Mouse (Mus musculus) cerebellum, adult 18-20 months (tissue): ENCODE measurements around the gene Polr1a.

Experiments used
- DNase-seq, 2 experiments: peaks; one replicate each; pipeline ENCODE4 v3.0.0; 2021

Polr1a gene

GRCm38 (mm10) chr6:71950592-71950991 is 41.7 kb downstream of the Polr1a start:
- no peak for DNase-seq

GRCm38 (mm10) chr6:71951192-71951591 is 42.3 kb downstream of the Polr1a start:
- DNase-seq, result no peak

- no peak for DNase-seq
These were observed 53.3 kb downstream of the Polr1a start for GRCm38 (mm10) chr6:71962119-71962518.

- no peak for DNase-seq
These were observed 53.9 kb downstream of the Polr1a start for GRCm38 (mm10) chr6:71962706-71963105.

DNA sequence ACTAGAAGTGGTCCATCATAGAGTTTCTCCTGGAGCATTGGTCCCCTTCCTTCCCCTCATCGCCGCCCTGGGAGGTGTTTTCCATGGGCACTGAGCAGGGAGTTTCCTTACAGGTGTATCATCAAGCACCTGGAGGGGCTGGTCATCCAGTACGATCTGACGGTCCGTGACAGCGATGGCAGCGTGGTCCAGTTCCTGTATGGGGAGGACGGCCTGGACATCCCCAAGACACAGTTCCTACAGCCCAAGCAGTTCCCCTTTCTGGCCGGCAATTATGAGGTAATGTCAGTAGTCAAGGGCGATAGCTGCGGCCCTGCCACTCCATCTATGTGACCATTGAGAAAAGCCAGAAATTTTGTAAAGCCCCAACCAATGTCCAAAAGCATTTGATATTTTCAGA is 54.7 kb downstream of the Polr1a start:
- DNase-seq, result no peak

DNA sequence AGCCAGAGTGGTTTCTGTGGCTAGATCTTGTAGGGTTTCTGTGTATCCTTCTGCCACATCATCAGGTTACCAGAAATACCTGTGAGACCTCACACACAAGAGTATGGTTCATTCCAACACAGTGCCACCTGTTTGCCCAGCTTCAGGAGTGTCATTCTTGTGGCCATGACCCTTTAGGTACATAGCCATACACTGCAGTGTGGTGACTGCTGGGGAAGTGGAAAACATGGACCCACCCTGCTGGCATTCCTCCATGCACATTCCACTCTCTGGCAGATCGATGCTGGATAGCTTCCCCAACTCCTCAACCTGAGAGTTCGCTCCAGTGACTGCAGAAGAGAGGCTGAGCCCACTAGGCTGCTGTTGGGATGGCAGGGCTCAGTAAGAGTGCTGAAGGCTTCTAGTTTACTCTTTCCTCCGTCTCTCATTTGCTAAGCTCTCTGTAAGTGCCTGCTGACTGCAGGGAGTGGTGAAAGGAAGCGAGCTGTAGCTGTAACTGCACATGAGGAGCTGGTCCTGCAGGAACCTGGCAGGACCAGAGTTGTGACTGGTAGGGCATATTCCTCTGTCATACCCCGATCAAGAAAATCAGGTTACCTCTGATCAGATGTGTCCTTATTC is 57.9 kb downstream of the Polr1a start:
- no peak for DNase-seq

GRCm38 (mm10) chr6:71967847-71968246 is 59.0 kb downstream of the Polr1a start:
- DNase-seq, result peak; percentile 29 to 39

DNA sequence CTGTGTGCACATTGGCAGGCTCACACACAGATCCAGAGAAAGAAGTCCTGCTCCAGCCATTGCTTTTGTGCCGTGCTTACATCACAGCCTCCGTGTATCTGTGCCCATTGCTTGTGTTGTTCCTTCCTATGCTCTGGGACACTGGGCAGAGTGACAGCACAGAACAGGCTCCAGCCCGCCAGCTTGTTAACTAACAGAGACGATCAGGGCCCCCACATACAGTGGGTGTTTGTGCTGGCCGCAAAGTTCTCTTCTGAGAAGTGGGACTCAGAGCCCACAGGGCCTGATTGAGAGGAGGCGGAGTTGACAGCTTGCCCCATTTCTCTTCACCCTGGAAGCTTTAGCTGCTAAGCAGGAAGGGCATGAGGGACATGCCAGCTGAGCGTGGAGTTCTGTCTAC is 60.6 kb downstream of the Polr1a start:
- no peak for DNase-seq

GRCm38 (mm10) chr6:71970154-71970553 is 61.3 kb downstream of the Polr1a start:
- DNase-seq, result no peak

DNA sequence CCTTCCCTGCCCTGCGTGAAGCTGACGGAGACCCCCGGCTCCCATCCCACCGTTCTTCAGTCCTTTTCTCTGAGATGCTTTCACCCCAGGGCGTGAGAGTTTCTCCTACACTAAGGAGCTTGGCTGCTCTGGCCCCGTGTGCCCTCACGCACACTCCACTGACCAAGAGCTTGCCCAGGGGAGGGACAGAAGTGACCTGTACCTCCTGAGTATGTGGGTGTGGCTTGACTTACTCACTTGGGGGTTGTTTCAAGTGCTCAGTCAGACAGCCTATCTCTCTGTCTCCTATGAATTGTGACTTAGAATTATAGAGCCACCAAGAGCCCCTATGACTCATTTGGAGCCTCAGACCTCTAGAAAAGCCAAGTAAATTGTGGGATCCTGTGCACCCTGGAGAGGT is 67.7 kb downstream of the Polr1a start:
- DNase-seq, result no peak

DNA sequence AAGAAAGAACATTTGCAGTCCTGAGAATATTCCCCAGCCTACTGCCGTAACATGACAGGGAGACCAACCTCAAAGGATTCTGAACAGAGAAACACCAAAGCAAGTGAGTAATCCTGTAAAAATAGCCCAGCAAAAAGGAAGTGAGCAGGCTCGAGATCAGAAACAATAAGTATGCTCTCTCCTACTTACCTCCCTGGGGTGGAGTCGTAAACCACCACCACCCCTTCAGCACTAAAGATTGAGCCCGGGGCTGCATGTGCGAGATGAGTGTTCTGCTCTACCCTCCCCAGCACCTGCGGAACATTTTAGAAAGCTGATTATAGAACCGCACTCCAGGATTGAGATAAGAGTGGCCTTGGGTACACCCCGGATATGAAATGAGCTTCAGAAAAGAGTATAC is 71.3 kb downstream of the Polr1a start:
- no peak for DNase-seq

GRCm38 (mm10) chr6:71980587-71980986 is 71.7 kb downstream of the Polr1a start:
- no peak for DNase-seq

DNA sequence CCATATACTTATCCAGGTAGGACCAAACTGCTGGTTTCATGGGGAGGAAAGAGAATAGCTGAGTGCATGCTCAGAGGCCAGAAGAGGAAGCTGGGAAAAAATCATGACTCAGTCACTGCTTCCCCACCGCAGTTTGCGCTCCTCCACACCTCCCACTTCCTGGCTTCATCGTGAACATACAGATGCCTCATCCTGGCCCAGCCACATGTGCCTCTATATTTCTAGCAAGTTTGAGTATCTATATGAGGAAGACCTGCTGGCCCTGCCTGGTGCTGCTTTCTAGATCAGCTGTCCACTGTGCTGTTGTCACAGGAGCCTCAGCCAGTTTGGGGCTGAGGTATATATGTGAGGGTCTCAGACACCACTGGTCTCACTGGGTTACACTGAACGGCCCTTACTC is 72.6 kb downstream of the Polr1a start:
- no peak for DNase-seq

DNA sequence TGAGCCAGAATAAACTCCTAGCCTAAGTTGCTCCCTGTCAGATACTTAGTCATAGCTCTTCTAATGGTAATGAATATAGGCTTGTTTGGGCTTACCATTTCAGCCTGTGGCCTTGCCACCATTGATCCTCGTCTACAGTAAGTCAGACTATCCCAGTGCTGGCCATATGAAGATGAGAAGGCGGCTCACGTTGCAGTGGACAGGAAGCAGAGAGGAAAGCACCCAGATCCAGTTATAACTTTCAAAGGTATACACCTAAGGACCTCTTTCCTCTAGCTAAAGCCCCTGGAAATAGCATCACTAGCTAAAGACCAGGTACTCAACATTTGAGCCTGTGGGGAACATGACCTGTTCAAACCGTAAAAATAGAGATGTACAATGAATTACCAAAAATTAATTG is 77.1 kb downstream of the Polr1a start:
- DNase-seq, result no peak

DNA sequence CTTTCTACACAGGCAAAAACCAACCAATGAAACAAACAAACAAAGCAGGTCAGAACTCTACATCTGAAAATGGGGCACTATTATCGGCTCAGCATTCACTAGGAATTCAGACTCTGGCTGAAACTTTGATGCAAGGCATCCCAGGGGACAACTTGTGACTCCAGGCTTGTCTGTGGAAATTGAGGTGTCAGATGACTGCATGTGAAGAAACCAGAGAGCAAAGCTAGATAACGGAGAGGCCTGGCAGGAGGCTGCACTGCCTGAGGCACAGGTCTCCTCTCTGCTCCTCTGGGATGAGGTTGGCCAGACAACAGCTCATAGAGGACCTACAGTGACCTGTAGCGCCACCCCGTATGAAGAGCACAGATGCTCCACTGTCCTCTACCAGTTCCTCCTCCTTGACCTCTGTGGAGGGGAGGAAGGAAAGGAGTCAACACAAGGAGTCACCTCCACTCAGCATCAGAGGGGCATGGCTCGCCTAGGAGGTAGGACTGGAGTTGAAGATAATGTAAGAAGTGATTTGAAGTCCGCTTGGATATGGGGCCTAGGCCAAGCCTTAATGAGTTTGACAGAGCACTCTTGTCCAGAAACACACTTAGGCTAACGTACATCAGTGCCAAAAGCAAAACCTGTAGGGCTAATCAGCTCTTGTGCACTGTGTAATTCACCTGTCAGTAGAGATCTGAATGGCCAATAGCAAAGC is 78.8 kb downstream of the Polr1a start:
- no peak for DNase-seq

- peak in 1 of 2 experiments; percentile 92 for DNase-seq
These were observed 80.9 kb downstream of the Polr1a start for GRCm38 (mm10) chr6:71989647-71990351.

DNA sequence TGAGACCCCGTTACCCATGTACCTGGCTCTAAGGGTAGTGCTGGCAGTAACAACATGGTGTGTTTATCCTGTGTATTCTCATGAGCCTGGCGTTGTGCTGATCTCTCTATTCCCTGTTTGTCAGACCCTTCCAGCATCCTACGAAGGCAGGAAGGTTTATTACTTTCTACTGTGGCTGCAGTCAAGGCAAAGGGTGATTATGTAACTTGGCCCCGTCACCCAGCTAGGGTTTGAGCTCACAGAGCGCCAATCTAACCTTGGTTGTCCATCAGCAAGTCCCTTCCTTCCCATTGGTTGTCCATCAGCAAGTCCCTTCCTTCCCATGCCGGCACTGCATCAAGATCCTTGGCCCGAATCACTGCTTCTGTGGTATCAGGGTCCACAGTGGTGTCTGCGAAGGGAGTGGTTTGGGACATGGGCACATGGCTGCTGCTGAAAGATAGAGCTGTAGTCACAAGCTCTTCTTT is 81.6 kb downstream of the Polr1a start:
- DNase-seq, result peak; percentile 83 to 87

DNA sequence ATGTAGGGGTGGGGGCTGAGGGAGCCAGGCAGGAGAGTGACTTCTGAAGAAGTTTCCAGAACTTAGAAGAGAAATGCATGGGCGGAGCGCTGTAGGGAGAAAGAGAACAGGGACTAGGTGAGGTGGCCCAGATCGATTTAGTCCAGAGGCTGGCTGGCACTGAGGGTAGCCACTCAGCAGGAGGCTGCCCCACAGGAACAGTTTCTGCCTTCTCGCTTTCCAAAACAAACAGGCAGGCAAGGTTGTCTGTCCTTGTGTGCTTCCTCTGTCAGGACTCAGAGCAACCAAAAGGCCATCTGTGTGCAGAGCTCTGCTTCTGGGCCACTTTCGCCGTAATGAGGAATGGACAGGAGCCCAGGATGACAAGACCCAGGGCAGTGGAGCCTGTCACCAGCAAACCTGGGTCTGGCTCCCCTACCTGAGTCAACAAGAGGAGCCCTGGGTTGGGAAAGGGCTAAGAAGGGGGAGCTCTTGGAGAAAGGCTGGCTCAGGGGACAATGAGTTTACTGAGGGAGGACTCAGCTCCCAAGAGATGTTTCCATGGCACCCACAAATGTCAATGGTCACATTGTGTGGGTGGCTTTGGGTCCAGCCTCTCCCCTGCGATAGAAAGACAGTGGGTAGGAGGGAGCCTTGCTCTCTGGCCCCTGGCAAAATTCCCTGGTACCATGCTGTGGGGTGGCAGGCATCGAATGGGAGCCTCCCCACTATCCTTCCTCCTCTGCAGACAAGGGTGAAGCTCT is 82.5 kb downstream of the Polr1a start:
- peak; percentile 76 to 78 for DNase-seq

- no peak for DNase-seq
These were observed 83.1 kb downstream of the Polr1a start for GRCm38 (mm10) chr6:71991933-71992325.

GRCm38 (mm10) chr6:71994004-71994403 is 85.2 kb downstream of the Polr1a start:
- DNase-seq, result no peak

- DNase-seq, result no peak
These were observed 86.2 kb downstream of the Polr1a start for GRCm38 (mm10) chr6:71995081-71995480.

GRCm38 (mm10) chr6:71997215-71997614 is 88.4 kb downstream of the Polr1a start:
- DNase-seq, result peak; percentile 77 to 85

DNA sequence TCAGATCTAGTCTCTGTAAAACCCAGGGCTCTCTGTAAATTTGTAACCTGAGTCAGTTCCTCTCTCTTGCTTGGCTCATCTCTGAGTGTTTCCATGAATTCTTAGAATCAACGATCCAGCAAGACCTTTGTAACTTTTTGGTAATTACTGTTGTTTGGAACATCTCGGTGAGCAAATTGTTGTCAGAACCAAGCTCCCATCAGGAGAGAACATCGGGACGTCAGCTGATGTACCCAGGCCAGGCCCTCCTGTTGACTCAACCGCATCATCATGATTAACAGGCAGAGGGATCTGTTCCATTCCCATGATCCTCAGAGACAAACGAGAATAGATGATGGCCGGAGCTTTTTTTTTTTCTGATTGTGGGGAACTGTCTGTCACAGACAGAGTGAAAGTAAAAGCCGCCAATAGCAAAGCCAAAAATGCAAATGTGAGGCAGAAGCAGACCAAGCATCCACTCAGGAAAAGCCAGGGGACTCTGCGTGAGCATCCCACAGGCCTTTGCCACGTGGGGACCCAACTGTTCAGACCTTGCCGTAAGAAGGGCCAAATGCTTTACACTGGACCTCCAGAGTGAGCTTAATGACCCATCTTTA is 91.2 kb downstream of the Polr1a start:
- DNase-seq, result peak in 1 of 2 experiments; percentile 26
